Mouse (Mus musculus) C2C12 (cell line): ENCODE measurements around the gene Tmem150c.

ENCODE experiments used
- CTCF ChIP-seq: IDR thresholded peaks from one replicate; pipeline ENCODE4 v1.5.1; 2011; ENCODE audit not compliant: control insufficient read depth, insufficient read depth, insufficient read length
- FOSL1 ChIP-seq: IDR thresholded peaks from one replicate; pipeline ENCODE4 v1.8.0; 2011; ENCODE audit warnings: mild to moderate bottlenecking, low read length; ENCODE audit not compliant: poor library complexity, insufficient read depth, severe bottlenecking
- MYOD1 ChIP-seq: IDR thresholded peaks from one replicate; pipeline ENCODE4 v1.6.1; 2011; ENCODE audit warnings: low read depth; ENCODE audit not compliant: control insufficient read depth, insufficient read length
- MYOG ChIP-seq: IDR thresholded peaks from one replicate; pipeline ENCODE4 v1.6.1; 2011; ENCODE audit not compliant: control insufficient read depth, insufficient read length; ENCODE audit errors: extremely low read depth
- USF1 ChIP-seq: IDR thresholded peaks from one replicate; pipeline ENCODE4 v1.6.1; 2011; ENCODE audit warnings: low read depth, mild to moderate bottlenecking, control low read depth, moderate library complexity

GRCm38 (mm10) chr5:100047143-100047640 lies 112.4 kb downstream of the Tmem150c start:
- TF ChIP-seq CTCF (no peak), MYOD1 (no peak), MYOG (no peak), USF1 (no peak), FOSL1 (no peak)
